Mouse (Mus musculus) embryonic fibroblast, embryonic 13.5 days (primary cell): ENCODE results near the gene Lcn9.

Source experiments
- CTCF ChIP-seq: IDR thresholded peaks from 2 replicates; pipeline ENCODE4 v1.5.1; 2011; ENCODE audit warnings: mild to moderate bottlenecking, control low read depth, low read length, moderate library complexity, borderline replicate concordance; ENCODE audit not compliant: insufficient read depth
- POLR2A ChIP-seq: IDR thresholded peaks from 2 replicates; pipeline ENCODE4 v1.6.1; 2011; ENCODE audit warnings: low read depth, mild to moderate bottlenecking, control low read depth, low read length, moderate library complexity

- TF ChIP-seq CTCF (no peak), POLR2A (no peak)
Measured at GRCm38 (mm10) chr2:25824751-25825150, 1.8 kb downstream of the Lcn9 start.
